Mouse (Mus musculus) kidney, adult 2 months (tissue): Measurements from ENCODE around the gene Drc3. TPM values are rescaled to one million over a fixed set of nuclear protein-coding genes. Genes with fewer than 3 reads are reported as not detected.
A peak's percentile ranks its signal among the peaks of the same experiment; 100 is the strongest.

Experiments used
- DNase-seq: peaks from one replicate; pipeline ENCODE4 v3.0.0; 2021
- H3K27ac ChIP-seq: fragments of 200-500 bp; 2 replicates; pipeline ENCODE4 v1.5.1; 2012; ENCODE audit warnings: low read depth, low read length, control low read depth, inconsistent platforms; ENCODE audit not compliant: insufficient read depth
- H3K27me3 ChIP-seq: fragments of 200-500 bp; replicated peaks from 2 replicates; pipeline ENCODE4 v1.6.1; 2012; ENCODE audit warnings: mild to moderate bottlenecking, moderate library complexity, low read length, inconsistent platforms; ENCODE audit not compliant: control insufficient read depth, insufficient read depth
- H3K36me3 ChIP-seq: fragments of 200-500 bp; 2 replicates; pipeline ENCODE4 v1.6.1; 2012; ENCODE audit warnings: mild to moderate bottlenecking, moderate library complexity, low read length, inconsistent platforms; ENCODE audit not compliant: control insufficient read depth, insufficient read depth
- H3K4me1 ChIP-seq: fragments of 200-500 bp; 2 replicates; pipeline ENCODE4 v1.6.1; 2011; ENCODE audit warnings: low read length; ENCODE audit not compliant: control insufficient read depth, insufficient read depth
- H3K4me3 ChIP-seq: fragments of 200-500 bp; 2 replicates; pipeline ENCODE4 v1.5.1; 2011; ENCODE audit warnings: mild to moderate bottlenecking, low read depth, low read length, control low read depth; ENCODE audit not compliant: insufficient read depth
- CTCF ChIP-seq: fragments of 200-500 bp; conservative IDR thresholded peaks from 2 replicates; pipeline ENCODE4 v1.5.1; 2011; ENCODE audit warnings: low read depth, mild to moderate bottlenecking, control low read depth, low read length, moderate library complexity, mixed read lengths; ENCODE audit not compliant: insufficient read depth, insufficient read length
- POLR2A ChIP-seq: fragments of 200-500 bp; IDR thresholded peaks from one replicate; pipeline ENCODE4 v1.6.1; 2011; ENCODE audit warnings: low read depth, low read length, control low read depth
- WGBS: fragments of 180-500 bp; shearing (Covaris S2); methylation state at CpG from one replicate; pipeline ENCODE4 v1.1.7; 2018; 5-methylcytosine and 5-hydroxymethylcytosine counted together
- polyA plus RNA-seq: library from polyadenylated mRNA; depleted of rRNA; stranded (reverse); fragments of >200 nt; gene quantifications from 2 replicates; pipeline ENCODE4 v1.2.3, GENCODE M21; 2012

Drc3 gene
- polyA plus RNA-seq, 1 experiment = 2.6 TPM

DNA sequence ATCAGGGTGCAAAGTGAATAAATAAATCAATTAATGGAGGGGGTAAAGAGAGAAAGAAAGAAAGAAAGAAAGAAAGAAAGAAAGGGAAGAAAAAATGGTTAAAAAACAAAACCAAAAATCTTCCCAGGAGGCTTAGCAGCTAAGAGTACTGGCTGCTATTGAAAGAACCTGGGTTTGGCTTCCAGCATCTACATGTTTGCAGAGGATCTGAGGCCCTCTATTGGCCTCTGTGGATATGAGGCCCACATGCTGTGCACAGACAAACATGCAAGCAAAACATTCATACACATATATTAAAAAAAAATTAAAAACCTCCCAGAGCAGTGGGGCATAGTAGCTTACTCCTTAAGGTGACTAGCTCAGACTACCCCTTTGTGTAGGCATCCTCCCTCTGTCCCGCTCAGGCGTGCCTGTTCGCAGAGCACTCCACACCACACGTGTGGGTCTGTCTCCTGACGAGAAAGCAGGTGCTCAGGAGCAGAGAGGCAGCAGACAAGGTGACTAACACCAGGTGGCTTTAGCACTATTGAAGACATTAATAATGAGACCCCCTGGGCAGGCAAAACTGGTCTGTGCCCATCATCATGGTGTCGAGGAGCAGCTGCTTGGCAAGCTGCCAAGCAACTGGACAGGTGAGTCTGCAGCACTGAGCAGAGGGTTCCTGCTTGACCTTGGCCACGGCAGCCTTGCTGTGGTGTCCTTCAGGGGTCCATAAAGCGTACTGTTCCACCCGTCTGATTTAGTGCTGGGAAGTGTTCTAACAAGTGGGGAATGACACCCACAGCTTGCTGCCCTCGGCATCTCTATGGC is 33.7 kb upstream of the Drc3 start:
- Histone ChIP-seq H3K27ac (peak overlapping the region; percentile 79), H3K4me1 (peaks cover 53% of the 10 kb centered on the region), H3K4me3 (no peak overlapping the region), H3K27me3 (no peaks in the 10 kb centered on the region), H3K36me3 (no peaks in the 10 kb centered on the region)
- DNase-seq = peak; percentile 54
- WGBS = 46% methylated on average over 10 of the region's 10 CpGs
- no peak for TF ChIP-seq POLR2A
- peak; percentile 28; the same call in 1 of the 2 replicates for TF ChIP-seq CTCF

DNA sequence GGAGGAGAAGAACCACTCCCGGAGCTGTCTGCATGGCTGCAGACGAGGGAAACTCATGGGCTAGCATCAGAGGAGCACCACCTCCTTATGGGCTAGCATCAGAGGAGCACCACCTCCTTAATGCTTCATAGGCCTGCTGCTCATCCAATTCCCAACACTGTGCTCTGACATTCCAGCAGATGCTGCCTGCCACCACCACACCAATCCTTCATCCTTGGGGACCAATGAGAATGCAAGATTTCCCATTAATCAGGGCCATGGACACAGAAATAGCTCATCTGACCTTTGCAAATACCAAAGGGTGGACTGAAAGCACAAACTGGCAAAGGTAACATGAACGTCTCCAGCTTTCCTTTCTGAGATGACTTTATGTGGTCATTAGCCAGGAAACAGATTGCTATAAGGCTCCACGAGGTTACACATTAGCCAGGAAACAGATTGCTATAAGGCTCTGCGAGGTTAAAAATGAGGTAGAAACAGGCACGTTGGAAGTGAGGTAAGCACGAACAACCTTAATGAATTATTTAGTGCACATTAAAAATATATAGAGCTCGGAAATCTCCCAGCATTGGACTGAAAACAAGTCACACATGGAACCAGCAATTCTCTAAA is 32.6 kb upstream of the Drc3 start:
- DNase-seq = peak; percentile 64
- H3K27ac ChIP-seq = peak overlapping the region; percentile 79

GRCm38 (mm10) chr11:60321438-60321837 is 31.7 kb upstream of the Drc3 start:
- peak; percentile 87 for DNase-seq
- H3K27ac ChIP-seq = peak overlapping the region; percentile 91
- no peaks in the 10 kb centered on the region for H3K36me3 ChIP-seq
- H3K4me3 ChIP-seq = no peak overlapping the region
- no peaks in the 10 kb centered on the region for H3K27me3 ChIP-seq
- TF ChIP-seq POLR2A (no peak), CTCF (no peak)
- H3K4me1 ChIP-seq = peaks cover 53% of the 10 kb centered on the region
- WGBS = 35% methylated on average over 2 of the region's 2 CpGs

More for the DNA sequence above, 32.6 kb upstream of the Drc3 start:
- H3K4me1 ChIP-seq = peaks cover 59% of the 10 kb centered on the region
- no peaks in the 10 kb centered on the region for H3K36me3 ChIP-seq
- H3K4me3 ChIP-seq = no peak overlapping the region
- TF ChIP-seq POLR2A = no peak
- no peak for TF ChIP-seq CTCF
- 25% methylated on average over 8 of the region's 8 CpGs for WGBS
- no peaks in the 10 kb centered on the region for H3K27me3 ChIP-seq

GRCm38 (mm10) chr11:60323731-60324130 is 29.4 kb upstream of the Drc3 start:
- no peak for TF ChIP-seq POLR2A
- TF ChIP-seq CTCF = no peak
- no peak overlapping the region for H3K27ac ChIP-seq
- H3K27me3 ChIP-seq = no peaks in the 10 kb centered on the region
- DNase-seq = no peak
- H3K36me3 ChIP-seq = no peaks in the 10 kb centered on the region
- no peak overlapping the region for H3K4me3 ChIP-seq
- H3K4me1 ChIP-seq = peaks cover 34% of the 10 kb centered on the region

DNA sequence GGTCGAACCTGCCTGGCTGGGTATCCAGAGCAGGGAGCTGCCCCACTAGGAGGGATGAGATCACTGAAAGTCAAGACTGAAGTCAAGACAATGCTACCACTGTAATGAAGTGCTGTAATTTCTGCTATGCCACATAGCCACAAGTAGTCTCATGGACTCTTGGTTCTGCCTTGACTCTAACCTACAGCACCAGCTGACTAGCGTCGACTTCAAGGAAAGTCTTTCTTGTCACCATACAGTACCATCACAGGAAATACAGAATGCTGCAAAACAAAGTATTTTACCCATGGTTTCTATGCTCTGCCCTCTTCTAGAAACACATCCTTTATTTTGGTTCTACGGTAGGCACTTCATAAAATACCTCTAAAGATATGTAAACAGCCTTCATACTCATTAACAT is 22.6 kb upstream of the Drc3 start:
- no peak overlapping the region for H3K27ac ChIP-seq
- H3K4me3 ChIP-seq = no peak overlapping the region
- no peaks in the 10 kb centered on the region for H3K36me3 ChIP-seq
- TF ChIP-seq POLR2A = no peak
- TF ChIP-seq CTCF = no peak
- 82% methylated on average over 4 of the region's 4 CpGs for WGBS
- no peaks in the 10 kb centered on the region for H3K27me3 ChIP-seq
- DNase-seq = no peak
- H3K4me1 ChIP-seq = peaks cover 16% of the 10 kb centered on the region

- Histone ChIP-seq H3K27me3 (no peaks in the 10 kb centered on the region), H3K4me1 (peaks cover 13% of the 10 kb centered on the region), H3K27ac (0 out of 2 replicates have a peak overlapping the region, but pooled peaks have one; percentile 13), H3K36me3 (no peaks in the 10 kb centered on the region), H3K4me3 (no peak overlapping the region)
- DNase-seq = no peak
- TF ChIP-seq POLR2A (no peak), CTCF (no peak)
- WGBS = 76% methylated on average over 5 of the region's 5 CpGs
Observed at GRCm38 (mm10) chr11:60333461-60333860, 19.7 kb upstream of the Drc3 start.

GRCm38 (mm10) chr11:60334124-60334523 is 19.0 kb upstream of the Drc3 start:
- peaks cover 13% of the 10 kb centered on the region for H3K4me1 ChIP-seq
- no peak overlapping the region for H3K4me3 ChIP-seq
- H3K36me3 ChIP-seq = no peaks in the 10 kb centered on the region
- H3K27me3 ChIP-seq = no peaks in the 10 kb centered on the region
- no peak for DNase-seq
- TF ChIP-seq POLR2A (no peak), CTCF (no peak)
- H3K27ac ChIP-seq = 0 out of 2 replicates have a peak overlapping the region, but pooled peaks have one; percentile 26
- WGBS = 51% methylated on average over 3 of the region's 3 CpGs
